Mouse (Mus musculus): ENCODE data around the gene Fam129a. TPM values are rescaled to one million over a fixed set of nuclear protein-coding genes. Genes with fewer than 3 reads are reported as not detected.

Gene Fam129a
- polyA plus RNA-seq, 1 experiment, result 5.8 TPM

- H3K27me3 ChIP-seq (replicated peaks; ENCODE audit: control insufficient read depth, insufficient read depth, low read length), result no peaks in the 10 kb centered on the region
- TF ChIP-seq POLR2A (IDR thresholded peaks at IDR 0.05; ENCODE audit: low read depth, low read length) (no peak), CTCF (conservative IDR thresholded peaks at IDR 0.05; ENCODE audit: insufficient read depth, insufficient read length, low read depth, low read length) (no peak)
- H3K36me3 ChIP-seq (ENCODE audit: control insufficient read depth, insufficient read depth, low read length), result no peaks in the 10 kb centered on the region; the same call in 1 of the 2 replicates
- peak overlapping the region; percentile 78 for H3K4me3 ChIP-seq (ENCODE audit: insufficient read depth, low read depth, low read length)
- 2% methylated on average over 36 of the region's 36 CpGs for WGBS
- H3K27ac ChIP-seq (ENCODE audit: insufficient read depth, low read depth, low read length), result peak overlapping the region; percentile 57
- peaks cover 12% of the 10 kb centered on the region; the same call in 1 of the 2 replicates for H3K4me1 ChIP-seq (ENCODE audit: control insufficient read depth, insufficient read depth, low read length)
- no peak for DNase-seq
Measured at GRCm38 (mm10) chr1:151755660-151756424, 184.9 kb downstream of the Fam129a start.

GRCm38 (mm10) chr1:151756425-151756728 is 185.4 kb downstream of the Fam129a start:
- H3K4me1 ChIP-seq (ENCODE audit: control insufficient read depth, insufficient read depth, low read length), result peaks cover 12% of the 10 kb centered on the region; the same call in 1 of the 2 replicates
- TF ChIP-seq CTCF (conservative IDR thresholded peaks at IDR 0.05; ENCODE audit: insufficient read depth, insufficient read length, low read depth, low read length), result no peak
- TF ChIP-seq POLR2A (IDR thresholded peaks at IDR 0.05; ENCODE audit: low read depth, low read length), result no peak
- DNase-seq, result peak; percentile 5
- H3K4me3 ChIP-seq (ENCODE audit: insufficient read depth, low read depth, low read length), result peak overlapping the region; percentile 78
- H3K27me3 ChIP-seq (replicated peaks; ENCODE audit: control insufficient read depth, insufficient read depth, low read length), result no peaks in the 10 kb centered on the region
- H3K27ac ChIP-seq (ENCODE audit: insufficient read depth, low read depth, low read length), result no peak overlapping the region
- H3K36me3 ChIP-seq (ENCODE audit: control insufficient read depth, insufficient read depth, low read length), result no peaks in the 10 kb centered on the region; the same call in 1 of the 2 replicates
- WGBS, result 11% methylated on average over 1 of the region's 1 CpGs

- DNase-seq, result no peak
- TF ChIP-seq POLR2A (IDR thresholded peaks at IDR 0.05; ENCODE audit: low read depth, low read length) (no peak), CTCF (conservative IDR thresholded peaks at IDR 0.05; ENCODE audit: insufficient read depth, insufficient read length, low read depth, low read length) (no peak)
- no peaks in the 10 kb centered on the region for H3K27me3 ChIP-seq (replicated peaks; ENCODE audit: control insufficient read depth, insufficient read depth, low read length)
- no peaks in the 10 kb centered on the region; the same call in none of the 2 replicates for H3K36me3 ChIP-seq (ENCODE audit: control insufficient read depth, insufficient read depth, low read length)
- H3K27ac ChIP-seq (ENCODE audit: insufficient read depth, low read depth, low read length), result no peak overlapping the region
- H3K4me3 ChIP-seq (ENCODE audit: insufficient read depth, low read depth, low read length), result no peak overlapping the region
- 72% methylated on average over 6 of the region's 6 CpGs for WGBS
- H3K4me1 ChIP-seq (ENCODE audit: control insufficient read depth, insufficient read depth, low read length), result peaks cover 12% of the 10 kb centered on the region; the same call in 1 of the 2 replicates
Measured at GRCm38 (mm10) chr1:151758301-151758700, 187.3 kb downstream of the Fam129a start.

- no peak overlapping the region for H3K27ac ChIP-seq (ENCODE audit: insufficient read depth, low read depth, low read length)
Measured at GRCm38 (mm10) chr1:151758991-151759390, 188.0 kb downstream of the Fam129a start.

GRCm38 (mm10) chr1:151764236-151764635 is 193.2 kb downstream of the Fam129a start:
- Histone ChIP-seq H3K27me3 (replicated peaks; ENCODE audit: control insufficient read depth, insufficient read depth, low read length) (no peaks in the 10 kb centered on the region), H3K36me3 (ENCODE audit: control insufficient read depth, insufficient read depth, low read length) (no peaks in the 10 kb centered on the region; the same call in none of the 2 replicates), H3K4me3 (ENCODE audit: insufficient read depth, low read depth, low read length) (no peak overlapping the region), H3K27ac (ENCODE audit: insufficient read depth, low read depth, low read length) (no peak overlapping the region), H3K4me1 (ENCODE audit: control insufficient read depth, insufficient read depth, low read length) (no peaks in the 10 kb centered on the region)
- DNase-seq, result no peak
- TF ChIP-seq POLR2A (IDR thresholded peaks at IDR 0.05; ENCODE audit: low read depth, low read length) (no peak), CTCF (conservative IDR thresholded peaks at IDR 0.05; ENCODE audit: insufficient read depth, insufficient read length, low read depth, low read length) (no peak)
- WGBS, result 66% methylated on average over 3 of the region's 3 CpGs

More at GRCm38 (mm10) chr1:151758991-151759390, 188.0 kb downstream of the Fam129a start:
- no peaks in the 10 kb centered on the region for H3K27me3 ChIP-seq (replicated peaks; ENCODE audit: control insufficient read depth, insufficient read depth, low read length)
- H3K4me1 ChIP-seq (ENCODE audit: control insufficient read depth, insufficient read depth, low read length), result peaks cover 8% of the 10 kb centered on the region; the same call in 1 of the 2 replicates
- no peak for DNase-seq
- no peaks in the 10 kb centered on the region; the same call in none of the 2 replicates for H3K36me3 ChIP-seq (ENCODE audit: control insufficient read depth, insufficient read depth, low read length)
- H3K4me3 ChIP-seq (ENCODE audit: insufficient read depth, low read depth, low read length), result no peak overlapping the region
- 35% methylated on average over 2 of the region's 2 CpGs for WGBS
- no peak for TF ChIP-seq POLR2A (IDR thresholded peaks at IDR 0.05; ENCODE audit: low read depth, low read length)
- no peak for TF ChIP-seq CTCF (conservative IDR thresholded peaks at IDR 0.05; ENCODE audit: insufficient read depth, insufficient read length, low read depth, low read length)

GRCm38 (mm10) chr1:151766166-151766565 is 195.2 kb downstream of the Fam129a start:
- H3K27me3 ChIP-seq (replicated peaks; ENCODE audit: control insufficient read depth, insufficient read depth, low read length), result no peaks in the 10 kb centered on the region
- DNase-seq, result no peak
- no peak overlapping the region for H3K27ac ChIP-seq (ENCODE audit: insufficient read depth, low read depth, low read length)
- WGBS, result 83% methylated on average over 2 of the region's 2 CpGs
- TF ChIP-seq CTCF (conservative IDR thresholded peaks at IDR 0.05; ENCODE audit: insufficient read depth, insufficient read length, low read depth, low read length), result no peak
- no peak for TF ChIP-seq POLR2A (IDR thresholded peaks at IDR 0.05; ENCODE audit: low read depth, low read length)
- H3K36me3 ChIP-seq (ENCODE audit: control insufficient read depth, insufficient read depth, low read length), result no peaks in the 10 kb centered on the region; the same call in none of the 2 replicates
- no peaks in the 10 kb centered on the region for H3K4me1 ChIP-seq (ENCODE audit: control insufficient read depth, insufficient read depth, low read length)
- no peak overlapping the region for H3K4me3 ChIP-seq (ENCODE audit: insufficient read depth, low read depth, low read length)

GRCm38 (mm10) chr1:151766976-151767654 is 196.1 kb downstream of the Fam129a start:
- DNase-seq, result no peak
- TF ChIP-seq POLR2A (IDR thresholded peaks at IDR 0.05; ENCODE audit: low read depth, low read length), result no peak
- TF ChIP-seq CTCF (conservative IDR thresholded peaks at IDR 0.05; ENCODE audit: insufficient read depth, insufficient read length, low read depth, low read length), result 0 out of 2 replicates have a peak, but pooled peaks have one; percentile 14

More at GRCm38 (mm10) chr1:151766976-151767654, 196.1 kb downstream of the Fam129a start:
- 91% methylated on average over 3 of the region's 3 CpGs for WGBS
- peaks cover 3% of the 10 kb centered on the region for H3K36me3 ChIP-seq (ENCODE audit: control insufficient read depth, insufficient read depth, low read length)
- no peaks in the 10 kb centered on the region for H3K4me1 ChIP-seq (ENCODE audit: control insufficient read depth, insufficient read depth, low read length)
- H3K4me3 ChIP-seq (ENCODE audit: insufficient read depth, low read depth, low read length), result no peak overlapping the region
- H3K27ac ChIP-seq (ENCODE audit: insufficient read depth, low read depth, low read length), result no peak overlapping the region
- no peaks in the 10 kb centered on the region for H3K27me3 ChIP-seq (replicated peaks; ENCODE audit: control insufficient read depth, insufficient read depth, low read length)
